Mouse (Mus musculus): Measurements from ENCODE around the gene Kcnn3.

DNA sequence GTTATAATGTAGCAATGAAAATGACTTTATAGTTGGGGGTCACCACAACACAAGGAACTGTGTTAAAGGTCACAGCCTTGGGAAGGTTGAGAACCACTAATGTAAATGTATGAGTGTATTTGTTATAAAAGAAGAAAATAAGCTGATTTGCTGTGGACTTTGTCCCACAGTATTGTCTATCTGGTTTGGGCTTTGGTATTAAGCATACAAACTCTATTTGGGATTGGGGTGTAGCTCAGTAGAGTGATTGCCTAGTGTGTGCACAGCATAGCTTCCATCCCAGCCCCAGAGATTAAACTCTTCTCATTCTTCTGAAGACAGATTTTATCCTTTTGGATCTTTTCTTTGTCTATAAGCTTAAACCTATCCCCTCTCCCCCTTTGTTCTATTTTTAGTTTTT is 202.1 kb downstream of the Kcnn3 start:
- TF ChIP-seq POLR2A (IDR thresholded peaks at IDR 0.05; ENCODE audit: control insufficient read depth, extremely low read depth, insufficient read depth, low read length, poor library complexity) (no peak), CTCF (IDR thresholded peaks at IDR 0.05; ENCODE audit: borderline replicate concordance, control insufficient read depth, extremely low read depth, insufficient read depth, low read length, poor library complexity) (no peak)
